Mouse (Mus musculus) heart, adult 9 months (tissue): ENCODE results near the gene Trim39.

Experiments
- DNase-seq, 2 experiments: peaks; one replicate each; pipeline ENCODE4 v3.0.0; 2022; ENCODE audit warnings: low spot score in 2 of 2

Gene Trim39

GRCm38 (mm10) chr17:36271586-36272256, at the start of gene Trim39:
Trim39 (minus strand) TSS chr17:36272247.
- DNase-seq: peak; percentile 90 to 91

DNA sequence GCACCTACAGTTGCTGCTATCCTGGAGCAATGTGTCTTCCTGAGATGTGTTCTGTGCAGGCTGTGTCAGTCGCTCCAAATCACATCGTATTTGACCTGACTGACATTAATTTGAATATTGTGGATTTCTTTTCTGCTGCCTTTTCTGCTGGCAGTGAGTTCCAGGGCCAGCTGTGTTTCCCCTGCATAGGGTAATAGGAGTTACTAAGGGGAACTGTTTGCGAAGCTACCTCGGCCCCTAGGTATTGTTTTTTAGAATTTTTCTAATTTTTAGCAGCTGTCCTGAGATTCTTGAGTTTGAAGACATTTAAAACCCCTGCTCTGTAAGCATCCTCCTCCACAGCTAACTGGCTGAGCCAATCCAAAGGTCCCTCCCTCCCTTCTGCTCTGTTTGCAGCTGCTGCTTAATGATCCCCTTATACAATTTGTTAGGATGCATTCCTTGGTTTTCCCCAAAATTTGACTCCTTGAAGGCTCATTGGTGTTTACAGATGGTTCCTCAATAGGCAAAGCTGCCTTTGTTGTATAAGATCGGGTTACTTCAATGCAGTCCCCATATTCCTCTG, 43.7 kb upstream of the Trim39 start:
- no peak for DNase-seq

GRCm38 (mm10) chr17:36315041-36315688, 43.1 kb upstream of the Trim39 start:
- DNase-seq: peak; percentile 19

GRCm38 (mm10) chr17:36314511-36314910, 42.5 kb upstream of the Trim39 start:
- DNase-seq: no peak

DNA sequence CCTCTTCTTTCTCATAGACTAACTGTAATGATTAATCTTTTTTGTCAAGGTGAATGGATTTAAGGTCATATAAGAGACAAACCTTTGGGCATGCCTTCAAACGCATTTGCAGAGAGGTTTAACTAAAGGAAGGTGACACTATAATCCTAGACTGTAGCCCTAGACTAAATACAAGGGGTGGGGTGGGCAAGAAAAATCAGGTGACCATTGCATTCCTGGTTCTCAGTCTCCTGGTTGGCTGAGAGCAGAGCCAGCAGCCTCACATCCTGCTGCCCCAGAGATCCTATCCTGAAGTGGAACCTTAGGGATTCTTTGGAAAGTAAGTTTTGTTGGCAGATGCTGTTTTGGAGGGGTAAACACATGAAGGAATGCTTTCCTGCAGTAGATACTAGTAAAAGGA, 37.2 kb upstream of the Trim39 start:
- DNase-seq: no peak

DNA sequence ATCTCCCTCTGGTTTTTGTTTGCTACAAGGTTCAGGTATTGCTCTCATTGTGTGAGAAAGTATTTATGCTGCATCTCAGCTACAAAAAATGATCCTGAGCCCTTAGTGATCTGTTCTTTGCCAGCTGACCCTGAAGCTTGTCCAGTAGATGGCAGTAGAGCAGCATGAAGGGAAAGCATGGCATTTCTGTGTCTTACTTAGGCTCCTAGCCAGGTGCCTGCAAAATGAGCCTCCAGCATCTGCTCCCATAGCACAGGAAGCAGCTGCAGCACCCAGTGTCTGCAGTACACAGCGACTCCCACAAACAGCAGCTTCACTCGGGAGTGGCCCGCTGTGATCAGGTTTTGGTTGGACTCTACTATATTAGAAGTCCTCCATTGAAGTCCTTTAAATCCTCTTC, 36.8 kb upstream of the Trim39 start:
- DNase-seq: peak; percentile 36 to 51

DNA sequence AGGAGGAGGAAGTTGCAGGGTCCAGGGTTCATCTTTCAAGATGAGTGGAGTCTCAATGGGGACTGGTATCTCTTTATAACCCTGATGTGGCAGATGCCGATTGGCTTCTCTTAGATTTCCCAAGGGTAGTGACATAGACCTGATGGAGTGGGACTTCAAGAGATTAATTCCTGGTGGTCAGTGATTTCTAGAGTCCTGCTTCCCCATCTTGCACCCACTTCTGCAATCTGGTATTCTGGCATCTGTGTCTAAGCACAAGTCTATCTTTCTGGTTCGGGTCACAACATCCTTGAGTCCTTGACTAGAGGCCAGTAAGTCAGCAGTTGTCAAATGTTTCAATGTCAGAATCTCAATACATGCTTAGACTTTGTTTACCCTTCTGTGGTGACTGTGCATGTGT, 14.3 kb upstream of the Trim39 start, which contains the start of gene H2-M10.2:
TSS of gene H2-M10.2 (minus strand) at position 101 of the 400 bp plus-strand sequence.
- DNase-seq: no peak

DNA sequence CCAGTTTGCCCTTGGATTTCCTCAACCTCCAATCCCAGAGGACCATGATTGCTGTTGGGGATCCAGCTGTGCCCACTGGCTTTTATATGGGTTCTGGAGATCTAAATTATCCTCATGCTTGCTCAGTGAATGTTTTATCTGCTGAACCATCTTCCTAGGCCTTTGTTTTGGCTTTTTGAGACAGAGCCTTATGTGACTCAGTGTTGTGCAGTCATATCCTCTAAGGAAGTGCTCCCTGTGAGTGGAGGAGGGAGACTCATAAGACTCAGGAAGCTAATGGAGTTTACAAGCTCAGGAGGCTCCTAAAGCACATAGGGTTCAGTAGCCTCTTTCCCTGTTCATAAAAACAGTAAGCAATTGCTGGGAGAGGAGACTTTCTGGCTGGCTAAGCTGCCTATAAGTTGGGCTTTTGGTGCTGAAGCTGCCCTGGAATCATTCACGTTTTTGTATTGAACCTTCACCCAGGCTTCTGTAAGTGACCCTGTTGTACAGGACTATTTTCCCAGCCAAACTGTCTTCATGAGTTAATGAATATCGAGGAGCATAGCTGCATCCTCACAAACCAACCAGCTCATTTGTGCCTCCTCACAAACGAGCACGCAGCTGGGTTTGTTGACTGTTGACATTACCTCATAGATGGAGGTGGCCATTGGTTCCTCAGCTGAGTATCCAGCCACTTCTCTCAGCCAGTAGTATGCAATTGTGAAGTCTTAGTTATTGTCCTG, 9.6 kb upstream of the Trim39 start:
- no peak for DNase-seq

DNA sequence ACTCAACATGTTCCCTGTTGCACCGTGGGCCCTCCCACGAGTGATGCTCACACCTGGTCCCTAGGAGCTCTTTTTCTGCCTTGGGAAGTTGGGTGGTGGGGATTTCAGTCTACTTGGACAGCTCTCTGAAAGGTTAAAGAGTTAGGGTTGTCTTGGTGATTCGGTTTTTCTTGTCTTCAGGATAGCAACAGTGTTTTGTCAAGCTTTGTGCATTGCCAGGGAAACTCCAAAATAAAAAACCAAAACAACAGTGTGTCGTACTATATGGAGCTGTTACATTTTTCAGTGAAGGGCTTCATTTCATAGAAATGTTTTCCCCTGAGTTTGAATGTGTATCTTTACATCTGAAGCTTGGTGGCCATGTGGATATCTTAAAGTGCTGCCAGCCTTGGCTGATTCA, 2.7 kb upstream of the Trim39 start:
- DNase-seq: no peak

GRCm38 (mm10) chr17:36273796-36274195, 1.7 kb upstream of the Trim39 start:
- no peak for DNase-seq

DNA sequence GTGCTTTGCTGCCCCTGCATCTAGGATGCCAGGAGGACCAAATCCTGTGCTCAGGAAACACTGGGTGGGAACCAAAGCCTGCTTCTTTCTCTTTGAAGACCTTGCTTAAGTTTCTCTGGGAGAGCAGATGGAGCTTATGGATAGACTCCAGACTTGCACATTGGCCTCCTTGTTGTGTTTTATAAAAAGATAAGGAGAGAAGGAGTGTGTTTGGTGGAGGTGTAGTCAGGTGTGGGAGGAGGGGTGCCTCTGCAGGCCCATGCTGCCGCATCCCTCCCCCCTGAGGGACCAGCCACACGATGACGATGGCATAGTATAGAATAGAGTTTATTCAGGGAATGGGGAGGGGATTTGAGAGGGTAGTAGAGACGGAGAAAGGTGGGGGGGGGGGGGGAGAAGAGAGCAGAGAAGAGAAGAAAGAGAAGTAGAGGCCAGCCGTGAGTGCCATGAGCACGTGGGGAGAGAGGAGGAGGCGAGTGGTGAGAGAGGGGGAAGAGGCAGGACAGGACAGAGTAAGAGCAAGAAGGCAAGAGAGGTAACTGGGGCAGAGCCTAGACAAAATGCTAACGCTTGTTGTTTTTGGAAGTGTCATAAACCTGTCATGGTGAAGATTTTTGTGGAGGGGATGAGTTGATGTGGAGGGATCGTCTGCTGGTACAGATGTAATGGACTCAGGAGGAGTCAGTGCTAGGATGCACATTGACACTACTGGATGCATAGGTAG, 758 bp upstream of the Trim39 start:
- DNase-seq: no peak

GRCm38 (mm10) chr17:36270956-36271585, 976 bp downstream of the Trim39 start:
- peak; percentile 91 to 92 for DNase-seq

DNA sequence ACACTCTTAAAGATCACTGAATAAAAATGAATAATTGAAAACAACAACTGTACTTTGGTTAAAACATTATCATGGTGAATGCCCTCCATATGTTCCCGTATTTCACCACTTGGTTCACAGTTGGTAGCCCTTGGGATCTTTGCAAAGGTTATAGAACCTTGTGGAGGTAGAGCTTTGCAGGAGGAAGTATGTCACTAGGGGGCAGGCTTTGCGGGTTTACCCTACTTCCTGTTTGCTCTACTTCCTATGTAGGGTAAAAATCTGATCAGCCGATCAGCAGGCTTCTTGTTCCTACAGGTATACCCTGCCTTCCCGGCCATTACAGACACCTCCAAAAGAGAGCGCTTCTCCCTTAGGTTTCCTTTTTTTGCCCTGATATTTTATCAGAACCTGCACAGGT, 6.2 kb downstream of the Trim39 start:
- no peak for DNase-seq

DNA sequence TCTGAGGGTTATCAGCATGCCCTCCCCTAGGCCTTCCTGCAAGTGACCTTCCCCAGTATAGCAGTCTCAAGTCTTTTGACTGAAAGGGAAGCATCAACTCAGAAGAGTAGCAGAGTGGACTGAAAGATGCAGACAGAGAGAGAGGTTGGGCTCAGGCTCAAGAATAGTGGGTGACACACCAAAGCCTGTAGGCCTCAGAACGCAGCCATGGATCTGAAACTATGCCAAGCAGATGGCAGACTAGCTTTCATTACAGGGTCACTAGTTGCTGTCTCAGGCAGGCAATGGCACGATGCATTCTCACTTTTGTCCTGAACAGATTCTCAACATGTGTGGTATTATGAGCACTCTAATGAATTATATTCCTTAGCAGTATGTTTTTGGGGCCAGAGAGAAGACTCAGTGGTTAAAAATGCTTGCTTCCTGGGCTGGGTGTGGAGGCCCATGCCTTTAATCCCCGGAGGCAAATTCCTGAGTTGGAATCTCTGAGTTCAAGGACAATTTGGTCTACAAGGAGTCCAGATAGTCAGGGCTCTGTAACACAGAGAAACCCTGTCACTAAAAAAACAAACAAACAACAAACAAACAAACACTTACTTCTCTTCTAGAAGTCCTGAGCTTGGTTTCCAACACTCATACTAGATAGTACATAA, 7.6 kb downstream of the Trim39 start:
- DNase-seq: no peak

DNA sequence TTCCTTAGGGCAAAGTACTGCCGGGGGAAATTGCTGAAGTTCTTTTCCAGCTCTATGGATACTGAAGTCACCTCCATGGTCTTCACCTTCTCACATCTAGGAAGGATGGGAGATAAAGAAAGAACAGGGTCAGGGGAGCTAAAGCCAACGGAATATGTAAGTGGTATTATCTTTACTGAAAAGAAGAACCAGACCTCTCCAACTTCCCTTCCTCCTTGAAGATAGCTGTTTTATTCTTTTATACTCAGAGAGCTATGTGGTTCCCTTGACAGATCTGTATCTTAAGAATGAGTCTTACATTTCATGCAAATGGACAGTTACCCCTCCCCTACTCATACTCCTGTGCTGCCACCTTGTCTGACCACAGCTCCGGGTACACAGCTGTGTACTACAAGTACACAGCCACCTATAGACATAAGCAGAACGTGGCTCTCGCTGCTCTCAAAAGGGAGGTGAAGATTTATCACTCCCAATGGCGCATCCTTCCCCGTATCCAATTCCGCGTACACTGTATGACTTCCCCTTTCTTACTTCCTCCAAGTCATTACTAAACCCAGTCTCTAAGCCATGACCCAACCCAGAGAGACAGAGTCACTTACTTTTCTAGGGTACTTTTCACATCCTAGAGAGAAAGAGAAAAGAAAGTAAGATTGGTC, 10.4 kb downstream of the Trim39 start:
- DNase-seq: no peak

DNA sequence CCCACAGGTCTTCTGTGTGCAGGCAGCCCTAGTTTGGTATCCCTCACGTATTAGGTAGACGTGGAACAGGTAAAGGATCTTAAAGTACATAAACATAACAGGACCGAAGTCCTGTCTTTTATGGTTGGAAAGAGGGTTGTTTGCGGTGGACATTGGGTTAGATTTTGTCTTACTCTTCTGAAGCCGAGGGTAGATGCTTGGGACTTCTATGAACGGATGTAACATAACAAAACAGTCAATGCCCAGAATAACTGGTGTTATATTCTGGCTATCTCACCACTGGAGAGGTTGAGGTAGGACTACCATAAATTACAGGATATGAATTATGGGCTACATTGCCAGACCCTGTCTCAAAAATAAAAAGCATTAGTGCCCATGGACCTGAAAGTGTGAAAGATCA, 14.1 kb downstream of the Trim39 start, which contains the start of gene Rpp21:
TSS of gene Rpp21 (minus strand) at position 101 of the 400 bp plus-strand sequence.
- DNase-seq: no peak

DNA sequence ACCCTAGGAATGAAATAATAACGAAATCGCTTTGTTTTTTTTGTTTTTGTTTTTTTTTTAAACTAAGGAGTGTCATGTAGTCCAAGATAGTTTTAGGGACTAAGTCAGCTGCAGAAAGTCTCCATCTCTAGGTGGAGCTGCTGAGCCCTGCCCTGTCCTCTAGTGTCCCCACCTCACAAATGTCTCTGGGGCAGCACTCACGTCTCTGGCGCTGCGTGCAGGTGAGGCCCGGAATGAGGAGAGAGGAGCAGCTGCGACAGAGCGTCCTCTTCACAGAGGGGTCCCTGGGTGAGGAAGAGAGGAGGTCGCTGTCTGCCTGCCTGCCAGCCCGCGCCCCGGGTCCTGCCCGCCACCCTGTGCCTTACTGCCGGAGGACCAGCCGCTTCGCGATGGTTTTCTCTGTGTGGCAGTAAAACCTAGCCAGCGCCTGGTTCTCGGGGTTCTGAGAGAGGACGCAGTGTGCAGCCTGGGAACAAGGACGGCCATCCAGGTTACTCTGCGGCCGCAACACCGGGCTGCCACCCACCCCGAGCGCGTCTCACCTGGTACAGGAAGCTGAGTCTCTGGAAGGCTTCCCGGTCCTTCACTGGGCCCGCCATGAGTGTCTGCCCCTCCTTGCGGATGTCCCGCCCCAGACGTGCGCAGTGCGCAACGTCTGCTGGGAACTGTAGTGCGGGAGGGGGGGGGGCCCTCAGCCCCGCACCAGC, 14.7 kb downstream of the Trim39 start:
- peak; percentile 81 to 82 for DNase-seq

GRCm38 (mm10) chr17:36253087-36253600, 18.9 kb downstream of the Trim39 start:
- no peak for DNase-seq

GRCm38 (mm10) chr17:36252250-36252876, 19.7 kb downstream of the Trim39 start:
- no peak for DNase-seq
